Mouse (Mus musculus) urinary bladder, adult 18-20 months (tissue): ENCODE data around the gene Rpl38.

Source experiments
- DNase-seq, 2 experiments: peaks; one replicate each; pipeline ENCODE4 v3.0.0; 2022; ENCODE audit warnings: low spot score in 2 of 2, mixed read lengths in 2 of 2

Gene Rpl38

DNA sequence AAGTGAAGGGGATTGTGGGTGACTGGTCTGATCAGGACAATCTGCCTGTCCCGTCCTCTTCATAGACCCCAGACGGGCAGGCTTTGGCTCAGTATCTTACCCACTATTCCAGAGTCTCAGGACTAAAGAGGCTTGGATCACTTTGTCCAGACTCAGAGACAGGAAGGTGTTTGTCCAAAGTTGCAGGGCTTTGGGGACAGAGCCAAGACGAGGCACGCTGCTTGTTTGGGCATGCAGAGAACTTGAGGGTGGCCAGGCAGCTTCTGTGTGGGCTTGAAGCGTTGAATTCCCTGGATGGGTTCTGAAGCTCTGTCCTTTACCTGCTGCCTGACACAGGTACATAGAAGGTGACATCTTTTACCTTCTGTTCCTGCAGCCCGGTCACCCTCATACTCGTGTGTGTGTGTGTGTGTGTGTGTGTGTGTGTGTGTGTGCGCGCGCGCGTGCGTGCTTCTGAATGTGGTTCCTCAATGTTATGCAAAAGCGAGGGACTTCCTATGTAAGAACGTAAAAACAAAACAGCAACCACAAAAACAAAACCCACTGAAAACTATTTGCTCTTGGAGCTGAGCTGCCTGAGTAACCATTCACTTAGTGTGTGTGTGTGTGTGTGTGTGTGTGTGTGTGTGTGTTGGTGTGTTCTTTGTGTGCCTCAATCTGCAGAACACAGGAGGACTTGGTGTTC lies 34.1 kb downstream of the Rpl38 start:
- peak in 1 of 2 experiments; percentile 18 for DNase-seq

DNA sequence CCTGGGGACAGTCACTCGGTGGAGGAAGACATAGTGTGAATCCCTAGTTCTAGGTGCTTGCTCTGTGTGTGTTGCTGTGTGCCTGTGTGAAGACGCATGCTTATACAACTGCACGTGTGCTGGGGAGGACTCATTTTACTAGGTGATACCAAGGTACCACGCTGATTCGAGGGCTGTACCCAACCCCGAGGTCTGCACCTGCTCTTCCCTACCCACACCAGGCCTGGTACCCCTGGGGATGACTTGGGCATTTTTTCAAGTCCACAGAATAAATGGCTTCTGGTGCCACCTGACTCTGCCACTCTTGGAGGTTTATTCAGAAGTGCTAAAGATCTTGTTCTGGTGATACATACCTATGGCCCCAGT lies 34.7 kb downstream of the Rpl38 start:
- no peak for DNase-seq

DNA sequence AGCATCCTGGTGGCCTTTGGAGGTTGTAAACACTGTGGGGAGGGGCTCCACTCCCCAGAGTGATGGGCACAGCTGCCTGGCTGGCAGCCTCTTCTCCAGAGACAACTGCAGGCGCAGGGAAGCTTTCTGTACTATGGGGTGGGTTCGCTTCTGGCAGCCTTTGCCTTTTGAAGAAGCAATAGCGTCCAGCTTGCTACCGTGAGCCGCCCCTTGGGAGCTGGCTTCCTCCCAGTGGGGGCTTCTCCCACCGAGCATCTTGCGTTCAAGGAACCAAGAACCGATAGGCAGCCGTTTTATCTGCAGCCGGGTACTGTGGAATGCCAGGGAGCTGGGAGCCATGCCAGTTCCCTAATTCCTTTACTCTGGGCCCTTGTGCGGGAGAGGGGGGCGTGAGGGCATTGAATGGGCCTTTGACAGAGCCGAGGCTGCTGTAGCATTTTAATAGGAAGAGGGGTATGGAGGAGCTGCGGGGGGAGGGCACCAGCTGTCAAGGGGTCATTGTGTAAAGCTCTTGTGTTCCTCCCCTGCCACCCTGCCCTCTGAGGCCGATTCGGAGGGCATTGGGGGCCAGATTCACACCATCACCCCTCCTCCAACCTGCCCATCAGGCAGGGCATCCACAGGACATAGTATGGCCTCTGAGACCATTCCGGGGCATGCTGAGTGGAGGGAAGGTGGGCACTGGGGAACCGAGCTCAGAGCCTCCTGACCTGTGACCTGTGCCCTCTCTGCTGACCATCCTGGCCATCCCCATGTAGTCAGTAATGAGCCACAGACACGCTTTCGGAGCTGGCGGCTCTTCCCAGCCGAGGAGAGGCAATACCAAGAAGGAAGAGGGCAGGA lies 36.0 kb downstream of the Rpl38 start:
- DNase-seq: no peak

DNA sequence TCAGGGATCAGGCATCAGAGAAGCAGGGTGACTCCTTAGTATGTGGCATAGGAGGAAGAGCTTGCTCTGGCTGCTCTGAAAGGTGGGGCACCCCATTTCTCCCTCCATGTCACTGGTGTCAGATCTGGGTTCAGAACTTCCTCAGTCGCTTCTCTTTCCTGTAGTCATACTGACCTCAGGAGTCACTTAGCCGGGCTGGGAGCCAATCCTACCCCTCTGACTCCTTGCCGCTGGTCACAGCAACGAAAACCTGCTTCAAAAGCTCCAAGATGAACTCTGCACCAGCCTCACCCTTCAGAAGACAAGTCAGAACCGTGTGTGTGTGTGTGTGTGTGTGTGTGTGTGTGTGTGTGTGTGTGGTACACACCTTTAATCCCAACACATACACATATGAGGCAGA lies 38.0 kb downstream of the Rpl38 start:
- DNase-seq: no peak

DNA sequence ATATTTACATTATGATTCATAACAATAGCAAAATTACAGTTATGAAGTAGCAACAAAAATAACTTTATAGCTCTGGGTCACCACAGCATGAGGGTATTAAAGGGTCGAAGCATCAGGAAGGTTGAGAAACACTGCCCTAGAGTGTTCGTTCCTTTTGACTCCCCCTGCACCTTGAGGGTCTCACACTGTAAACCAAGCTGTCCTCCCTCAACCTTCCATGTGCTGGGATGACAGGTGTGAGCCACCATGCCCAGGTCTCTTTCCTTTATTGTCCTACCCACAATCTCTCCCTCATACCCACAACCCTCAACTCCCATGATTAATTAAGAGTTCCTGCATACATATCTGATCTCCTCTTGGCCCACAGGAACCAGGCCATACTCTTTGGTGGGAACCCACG lies 43.1 kb downstream of the Rpl38 start:
- no peak for DNase-seq

DNA sequence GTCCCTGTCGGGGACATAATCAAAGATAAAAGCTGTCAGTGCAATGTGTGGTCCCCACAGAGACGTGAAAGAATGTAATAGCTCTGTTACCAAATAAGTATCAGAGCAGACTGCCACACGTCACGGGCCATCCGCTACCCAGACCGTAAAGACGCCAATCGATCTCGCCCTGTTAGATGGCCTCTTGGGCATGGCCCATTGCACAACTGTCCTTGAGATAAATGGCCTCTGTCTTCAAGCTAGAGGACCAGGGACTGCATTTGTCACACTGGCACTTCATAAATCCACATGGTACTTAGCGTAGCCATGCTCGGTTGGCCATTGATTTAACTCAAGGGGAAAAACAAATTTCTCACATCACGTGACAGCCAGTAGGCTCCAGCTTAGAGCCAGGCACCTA lies 43.5 kb downstream of the Rpl38 start:
- DNase-seq: no peak

DNA sequence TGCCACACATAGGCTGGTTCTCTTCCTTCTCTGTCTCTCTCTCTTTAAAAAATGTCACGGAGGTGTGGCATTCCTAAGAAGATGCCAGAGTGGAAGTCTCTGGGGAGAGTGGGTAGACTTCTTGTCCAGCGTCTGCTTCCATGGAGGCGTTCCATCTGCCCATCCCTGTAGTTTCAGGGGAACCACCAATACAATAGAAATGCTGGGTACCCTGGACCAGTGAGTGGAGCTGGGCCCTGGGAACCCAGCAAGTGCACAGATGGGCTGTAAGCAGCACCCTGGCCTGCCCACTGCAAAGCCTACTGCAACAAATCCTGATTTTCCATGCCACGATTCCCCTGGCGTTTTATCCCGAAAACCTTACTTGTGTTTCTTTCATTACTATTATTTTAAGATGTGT lies 46.2 kb downstream of the Rpl38 start:
- DNase-seq: no peak

DNA sequence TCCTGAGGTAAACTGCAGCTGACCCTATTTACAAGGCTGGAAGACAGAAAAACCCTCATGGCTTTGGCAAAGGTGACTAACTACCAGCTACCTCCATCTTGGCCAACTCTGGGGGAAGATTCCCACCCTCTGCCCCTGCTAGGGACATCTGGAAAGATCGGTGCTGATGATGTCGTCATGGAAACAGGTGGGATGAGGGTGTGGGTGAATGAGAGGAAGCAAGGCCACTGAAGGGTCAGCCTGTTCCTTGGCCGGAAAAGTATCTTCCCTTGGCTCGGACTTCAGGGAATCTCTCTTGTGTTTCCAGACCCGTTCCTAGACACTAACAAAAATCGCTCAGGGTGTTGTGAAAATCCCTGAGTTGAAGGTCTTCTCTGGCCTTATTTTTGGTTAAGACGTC lies 47.2 kb downstream of the Rpl38 start:
- DNase-seq: no peak

DNA sequence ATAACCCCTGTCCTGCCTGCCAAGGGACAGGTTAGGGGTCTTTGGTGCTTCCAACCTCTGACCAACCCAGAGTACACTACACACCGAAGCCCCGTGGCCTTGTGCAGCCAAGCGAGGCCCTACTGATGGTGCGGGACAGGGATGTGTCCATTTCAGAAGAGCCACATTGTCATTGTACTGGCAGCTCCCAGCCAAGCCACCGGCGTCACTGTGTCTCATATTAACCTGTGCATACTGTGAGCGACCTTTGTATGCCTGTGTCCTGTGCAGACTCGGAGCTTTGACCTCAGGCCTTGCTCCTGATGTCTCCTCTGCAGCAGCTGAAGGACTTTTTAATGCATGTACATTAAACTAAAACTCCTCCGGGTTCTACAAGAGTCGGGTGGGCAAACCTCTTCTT lies 52.2 kb downstream of the Rpl38 start:
- DNase-seq: no peak
